Mouse (Mus musculus): ENCODE results near the gene Aip.
"Not testable (repeated sequence)": the region's sequence is repeated elsewhere in the genome, so short reads cannot be mapped to it uniquely, and the experiment has no call there.

The Aip gene

GRCm38 (mm10) chr19:4091383-4091782 is 34.3 kb downstream of the Aip start:
- DNase-seq (ENCODE audit: low spot score): no peak

- DNase-seq (ENCODE audit: low spot score): no peak
Observed at GRCm38 (mm10) chr19:4090446-4090845, 35.2 kb downstream of the Aip start.

GRCm38 (mm10) chr19:4089128-4089527 is 36.5 kb downstream of the Aip start:
- DNase-seq (ENCODE audit: low spot score): no peak

- DNase-seq (ENCODE audit: low spot score): no peak
Observed at GRCm38 (mm10) chr19:4088146-4088545, 37.5 kb downstream of the Aip start.

DNA sequence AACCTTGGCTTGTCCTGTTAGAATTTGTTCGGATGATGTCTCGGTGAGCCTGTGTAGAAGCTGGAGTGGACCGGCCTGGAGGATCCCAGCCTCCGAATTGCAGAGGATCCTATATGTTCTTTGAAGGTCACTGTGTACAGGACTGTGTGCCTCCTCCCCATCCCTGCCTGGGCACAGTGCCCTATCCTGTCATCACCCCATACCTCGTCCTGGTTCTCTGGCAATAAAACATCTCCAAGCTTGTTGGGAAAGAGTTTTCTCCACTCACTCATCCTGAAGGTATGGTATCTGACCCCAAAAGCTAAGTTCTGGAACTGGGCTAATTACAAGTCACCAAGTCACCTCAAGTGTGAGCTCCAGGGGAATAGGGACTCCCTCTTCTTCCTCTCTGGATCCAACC is 38.6 kb downstream of the Aip start:
- no peak for DNase-seq (ENCODE audit: low spot score)

DNA sequence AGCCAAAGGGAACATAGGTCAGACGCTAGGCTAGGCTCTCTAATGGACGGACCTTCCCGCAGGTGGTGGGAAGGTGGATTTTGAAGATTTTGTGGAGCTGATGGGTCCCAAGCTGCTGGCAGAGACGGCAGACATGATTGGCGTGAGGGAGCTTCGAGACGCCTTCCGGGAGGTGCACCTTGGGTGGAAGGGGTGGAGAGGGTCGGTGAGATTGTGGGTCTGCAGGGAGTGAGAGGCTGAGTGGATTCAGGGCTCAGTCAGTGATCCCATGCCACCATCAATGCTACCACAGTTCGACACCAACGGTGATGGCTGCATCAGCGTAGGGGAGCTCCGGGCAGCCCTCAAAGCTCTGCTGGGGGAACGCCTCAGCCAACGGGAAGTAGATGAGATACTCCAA is 39.5 kb downstream of the Aip start:
- DNase-seq (ENCODE audit: low spot score): no peak

GRCm38 (mm10) chr19:4084984-4085383 is 40.7 kb downstream of the Aip start:
- no peak for DNase-seq (ENCODE audit: low spot score)

DNA sequence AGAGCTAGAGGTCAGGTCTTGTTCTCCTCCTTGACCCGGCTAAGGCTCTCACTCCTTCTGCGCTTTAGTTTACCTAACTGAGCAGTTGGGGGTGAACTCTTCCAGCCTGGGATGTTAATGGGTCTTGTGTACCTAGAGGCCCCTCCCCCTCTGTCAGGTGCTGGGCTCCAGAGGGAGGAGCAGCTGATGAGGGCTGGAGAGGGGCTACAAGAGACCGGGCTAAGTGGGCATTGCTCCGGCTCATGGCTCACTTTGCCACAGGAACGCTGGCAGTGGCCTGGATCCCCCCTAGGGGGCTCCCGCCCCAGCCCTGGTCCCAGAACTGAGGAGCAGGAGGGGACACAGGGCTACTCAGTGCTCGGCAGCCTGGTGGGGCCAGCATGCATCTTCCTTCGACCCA is 41.8 kb downstream of the Aip start:
- no peak for DNase-seq (ENCODE audit: low spot score)

GRCm38 (mm10) chr19:4083316-4083715 is 42.3 kb downstream of the Aip start:
- DNase-seq (ENCODE audit: low spot score): no peak

GRCm38 (mm10) chr19:4082219-4082965 is 43.3 kb downstream of the Aip start:
- DNase-seq (ENCODE audit: low spot score): no peak

DNA sequence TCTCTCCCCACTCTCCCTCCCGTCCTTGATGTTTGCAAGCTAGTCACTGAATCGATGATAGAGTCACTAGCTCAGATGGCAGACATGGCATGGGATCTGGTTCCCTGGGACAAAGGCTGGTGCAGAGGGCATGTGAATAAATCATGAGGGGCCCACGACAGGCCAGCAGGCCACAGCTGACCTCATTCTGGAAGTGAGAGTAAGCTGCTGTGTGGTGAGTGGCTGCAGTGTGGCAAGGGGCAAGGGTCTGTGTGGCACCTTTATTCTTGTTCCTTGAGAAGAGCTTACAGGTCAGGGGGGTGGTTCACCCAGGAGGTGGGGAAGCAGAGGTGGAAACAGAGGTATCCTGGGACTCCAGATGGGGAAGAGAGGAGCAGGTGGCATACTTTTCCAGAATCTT is 44.3 kb downstream of the Aip start, which contains the start of gene Cabp2:
Cabp2 (plus strand) TSS at position 185 of the 400 bp plus-strand sequence.
- DNase-seq (ENCODE audit: low spot score): no peak

GRCm38 (mm10) chr19:4080511-4081009 is 45.1 kb downstream of the Aip start:
- DNase-seq (ENCODE audit: low spot score): no peak

GRCm38 (mm10) chr19:4079594-4079993 is 46.1 kb downstream of the Aip start:
- DNase-seq (ENCODE audit: low spot score): no peak

DNA sequence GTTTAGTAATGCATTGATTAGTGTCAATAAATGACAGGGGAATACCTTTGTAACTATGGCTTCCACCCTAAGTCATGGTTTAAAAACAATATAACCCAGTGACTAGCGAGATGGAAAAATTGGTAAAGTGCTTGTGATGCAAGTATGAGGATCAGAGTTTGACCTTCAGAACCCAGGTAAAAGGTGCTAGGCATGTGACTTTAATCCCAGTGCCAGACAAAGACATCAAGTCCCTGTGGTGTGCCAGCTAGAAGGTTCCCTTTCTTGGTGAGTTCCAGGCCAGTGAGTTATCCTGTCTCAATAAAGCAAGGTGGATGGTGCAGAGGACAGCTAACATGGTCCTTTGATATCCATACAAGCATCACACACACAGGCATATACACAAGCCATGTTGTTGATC is 50.1 kb downstream of the Aip start:
- DNase-seq (ENCODE audit: low spot score): no peak

DNA sequence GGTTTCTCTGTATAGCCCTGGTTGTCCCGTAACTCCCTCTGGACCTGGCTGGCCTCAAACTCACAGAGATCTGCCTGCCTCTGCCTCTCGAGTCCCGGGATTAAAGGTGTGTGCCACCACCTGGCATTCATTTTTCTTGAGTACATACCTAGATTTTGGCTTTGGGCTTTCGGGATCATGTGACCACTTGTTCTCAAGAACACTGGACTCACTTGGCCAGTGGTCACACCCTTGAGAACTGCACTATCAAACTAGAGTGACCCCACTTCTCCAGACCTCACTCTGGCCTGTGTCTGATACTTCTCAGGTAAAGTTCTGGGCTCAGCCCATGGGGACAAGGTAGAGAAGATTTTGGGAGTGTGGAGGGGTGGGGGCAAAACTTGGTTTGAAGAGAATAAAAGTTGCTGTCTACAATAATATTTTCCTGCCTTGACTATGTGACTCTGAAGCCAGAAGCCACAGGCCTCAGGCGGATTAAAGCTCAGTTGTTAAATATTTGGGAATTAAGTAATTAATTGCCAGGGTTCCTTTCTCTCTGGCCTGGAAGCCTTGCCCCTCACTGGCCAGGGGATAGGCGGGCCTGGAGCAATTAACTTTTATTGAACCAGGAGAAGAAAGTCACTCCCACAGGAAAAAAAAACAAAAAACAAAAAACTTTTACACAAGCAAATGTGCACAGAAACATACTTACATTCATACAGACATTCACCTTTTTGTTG is 52.8 kb downstream of the Aip start:
- no peak for DNase-seq (ENCODE audit: low spot score)

- DNase-seq (ENCODE audit: low spot score): no peak
Observed at GRCm38 (mm10) chr19:4071406-4071805, 54.3 kb downstream of the Aip start.

GRCm38 (mm10) chr19:4070756-4071155 is 54.9 kb downstream of the Aip start:
- no peak for DNase-seq (ENCODE audit: low spot score)

GRCm38 (mm10) chr19:4070311-4070710 is 55.3 kb downstream of the Aip start:
- no peak for DNase-seq (ENCODE audit: low spot score)

DNA sequence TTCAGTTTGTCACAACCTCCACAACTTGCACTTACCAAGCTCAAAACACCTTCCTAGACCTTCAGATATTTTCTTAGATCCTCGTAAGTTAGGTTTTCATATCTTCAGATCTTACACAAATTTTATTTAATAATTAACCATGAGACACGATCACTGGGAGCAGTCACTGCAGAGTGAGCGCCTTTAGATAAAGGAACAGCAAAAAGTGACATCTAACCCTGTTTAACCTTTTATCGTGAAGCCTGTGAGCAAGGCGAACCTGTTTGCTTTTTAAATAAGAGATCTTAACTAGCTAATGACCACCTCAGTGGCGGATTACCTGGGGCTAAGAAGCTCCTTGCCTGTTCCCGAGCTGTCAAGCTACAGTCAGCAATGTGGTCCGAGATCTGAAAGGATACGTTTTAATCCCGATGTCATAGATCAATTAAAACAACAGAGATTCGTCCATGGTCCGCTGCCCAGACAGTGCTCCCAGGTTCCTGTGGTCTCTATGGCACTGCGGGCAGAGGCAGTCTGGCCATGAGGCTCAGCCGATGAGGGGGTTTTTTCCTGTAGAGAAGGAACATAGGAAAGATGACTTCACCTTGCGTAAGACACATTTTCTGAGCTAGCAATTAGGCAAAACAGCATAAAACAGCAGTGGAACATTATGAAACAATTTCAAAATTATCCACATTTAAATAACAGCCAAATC is 56.8 kb downstream of the Aip start:
- DNase-seq (ENCODE audit: low spot score): no peak

DNA sequence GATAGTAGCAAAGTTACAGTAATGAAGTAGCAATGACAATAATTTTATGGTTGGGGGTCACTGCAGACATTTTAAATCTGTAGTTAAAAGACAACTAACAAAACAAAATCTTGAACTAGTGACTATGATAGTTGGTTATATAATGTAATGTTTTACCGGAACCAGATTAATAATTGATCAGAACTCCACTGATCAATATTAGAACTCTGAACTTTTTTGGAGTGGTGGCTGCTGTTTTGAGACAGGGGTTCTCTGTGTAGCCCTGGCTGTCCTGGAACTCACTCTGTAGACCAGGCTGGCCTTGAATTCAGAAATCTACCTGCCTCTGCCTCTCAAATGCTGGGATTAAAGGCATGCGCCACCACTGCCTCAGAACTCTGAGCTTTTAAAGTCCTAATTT is 57.4 kb downstream of the Aip start:
- not testable (repeated sequence) for DNase-seq (ENCODE audit: low spot score)

- DNase-seq (ENCODE audit: low spot score): no peak
Observed at GRCm38 (mm10) chr19:4066877-4067276, 58.8 kb downstream of the Aip start.

GRCm38 (mm10) chr19:4066280-4066679 is 59.4 kb downstream of the Aip start:
- no peak for DNase-seq (ENCODE audit: low spot score)

DNA sequence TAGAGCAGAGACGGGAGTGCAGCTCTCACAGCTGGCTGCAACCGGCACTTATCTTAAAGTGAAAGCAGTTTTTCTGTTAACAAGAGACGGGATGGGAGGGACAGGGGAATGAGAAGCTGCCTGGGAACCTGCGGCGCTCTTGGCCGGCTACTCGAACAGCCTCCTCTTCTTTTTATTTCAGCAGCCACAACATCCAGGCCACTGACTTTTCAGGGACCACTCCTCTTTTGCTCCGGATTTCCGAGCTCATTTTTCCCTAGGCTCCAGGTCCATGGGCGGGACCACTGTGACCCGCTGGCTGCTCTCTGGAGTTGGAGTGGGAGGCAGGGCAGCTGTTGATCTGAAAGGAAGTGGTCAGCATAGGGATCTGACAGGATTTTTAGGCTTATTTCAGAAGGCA is 61.2 kb downstream of the Aip start:
- not testable (repeated sequence) for DNase-seq (ENCODE audit: low spot score)
